Mouse (Mus musculus) midbrain, embryonic 16.5 days (tissue): ENCODE measurements at regions not wholly inside any gene's neighbourhood (a gene's known extent, or its start where the extent isn't known, plus 50 kb on each side); places are given as distances from the start of the nearest gene placed in this dataset.

Experiments used
- ATAC-seq: fragments of 200-750 bp; cut with Nextera tagmentation; 2 replicates; pipeline ENCODE4 v1.8.0; 2017; ENCODE audit warnings: moderate TSS enrichment
- H3K27ac ChIP-seq: fragments of 300-500 bp; sonication (generic); 2 replicates; pipeline ENCODE4 v1.5.1; 2014; ENCODE audit warnings: mild to moderate bottlenecking, low read length, mixed read lengths
- H3K27me3 ChIP-seq: fragments of 300-500 bp; sonication (generic); 2 replicates; pipeline ENCODE4 v1.6.1; 2014; ENCODE audit warnings: low read depth, low read length, mixed read lengths; ENCODE audit not compliant: control insufficient read depth, insufficient read depth
- H3K36me3 ChIP-seq: fragments of 300-500 bp; sonication (generic); 2 replicates; pipeline ENCODE4 v1.6.1; 2014; ENCODE audit warnings: mild to moderate bottlenecking, low read length, moderate library complexity, mixed read lengths; ENCODE audit not compliant: control insufficient read depth, insufficient read depth
- H3K4me1 ChIP-seq: fragments of 300-500 bp; sonication (generic); 2 replicates; pipeline ENCODE4 v1.6.1; 2014; ENCODE audit warnings: mild to moderate bottlenecking, low read length, mixed read lengths; ENCODE audit not compliant: control insufficient read depth, insufficient read depth
- H3K4me2 ChIP-seq: fragments of 300-500 bp; sonication (generic); 2 replicates; pipeline ENCODE4 v1.6.1; 2014; ENCODE audit warnings: mild to moderate bottlenecking, low read length, mixed read lengths
- H3K4me3 ChIP-seq: fragments of 300-500 bp; sonication (generic); 2 replicates; pipeline ENCODE4 v1.5.1; 2014; ENCODE audit warnings: low read depth, mild to moderate bottlenecking, low read length, moderate library complexity, mixed read lengths
- H3K9ac ChIP-seq: fragments of 300-500 bp; sonication (generic); 2 replicates; pipeline ENCODE4 v1.6.1; 2014; ENCODE audit warnings: low read depth, low read length, mixed read lengths
- H3K9me3 ChIP-seq: fragments of 300-500 bp; sonication (generic); replicated peaks from 2 replicates; pipeline ENCODE4 v1.6.1; 2014; ENCODE audit warnings: mild to moderate bottlenecking, low read length, mixed read lengths; ENCODE audit not compliant: control insufficient read depth, poor library complexity, severe bottlenecking
- WGBS: fragments of 180-500 bp; shearing (Covaris S2); extraction: QIAGEN DNeasy Blood & Tissue Kit; methylation state at CpG from one replicate; pipeline ENCODE4 v1.1.7; 2014; 5-methylcytosine and 5-hydroxymethylcytosine counted together

GRCm38 (mm10) chr3:38235033-38235735 is 249.5 kb downstream of the Ankrd50 start:
- Histone ChIP-seq H3K27me3 (no peaks in the 10 kb centered on the region), H3K9me3 (no peaks in the 10 kb centered on the region), H3K27ac (no peak overlapping the region), H3K4me2 (no peak overlapping the region), H3K4me3 (no peak overlapping the region), H3K4me1 (peaks cover 6% of the 10 kb centered on the region), H3K36me3 (no peaks in the 10 kb centered on the region), H3K9ac (no peak overlapping the region)
- no peak for ATAC-seq
- WGBS, result 72% methylated on average over 18 of the region's 18 CpGs

- no peaks in the 10 kb centered on the region for H3K27me3 ChIP-seq
- no peaks in the 10 kb centered on the region for H3K9me3 ChIP-seq
- H3K9ac ChIP-seq, result no peak overlapping the region
- H3K36me3 ChIP-seq, result no peaks in the 10 kb centered on the region
- H3K4me2 ChIP-seq, result no peak overlapping the region
- peaks cover 9% of the 10 kb centered on the region for H3K4me1 ChIP-seq
- no peak overlapping the region for H3K27ac ChIP-seq
- WGBS, result 70% methylated on average over 4 of the region's 4 CpGs
- H3K4me3 ChIP-seq, result no peak overlapping the region
- no peak for ATAC-seq
Measured at GRCm38 (mm10) chr3:38234534-38234933, 250.1 kb downstream of the Ankrd50 start.

- Histone ChIP-seq H3K36me3 (no peaks in the 10 kb centered on the region), H3K4me3 (no peak overlapping the region), H3K4me2 (no peak overlapping the region), H3K27ac (no peak overlapping the region), H3K9me3 (no peaks in the 10 kb centered on the region), H3K9ac (no peak overlapping the region), H3K27me3 (no peaks in the 10 kb centered on the region), H3K4me1 (peaks cover 10% of the 10 kb centered on the region)
- ATAC-seq, result no peak
- 43% methylated on average over 2 of the region's 2 CpGs for WGBS
Measured at GRCm38 (mm10) chr3:38234006-38234405, 250.6 kb downstream of the Ankrd50 start.

- H3K9me3 ChIP-seq, result no peaks in the 10 kb centered on the region
- 79% methylated on average over 3 of the region's 3 CpGs for WGBS
- ATAC-seq, result no peak
Measured at GRCm38 (mm10) chr3:38233091-38233490, 251.6 kb downstream of the Ankrd50 start.

GRCm38 (mm10) chr3:38232111-38233076 is 252.2 kb downstream of the Ankrd50 start:
- H3K4me3 ChIP-seq, result no peak overlapping the region
- H3K9ac ChIP-seq, result no peak overlapping the region
- peak overlapping the region; percentile 57; the same call in 1 of the 2 replicates for H3K27ac ChIP-seq
- H3K27me3 ChIP-seq, result no peaks in the 10 kb centered on the region
- no peaks in the 10 kb centered on the region for H3K36me3 ChIP-seq
- no peak overlapping the region; the same call in 1 of the 2 replicates for H3K4me2 ChIP-seq
- WGBS, result 26% methylated on average over 15 of the region's 15 CpGs
- H3K4me1 ChIP-seq, result peaks cover 10% of the 10 kb centered on the region
- peak; percentile 69 for ATAC-seq
- H3K9me3 ChIP-seq, result no peaks in the 10 kb centered on the region

More at GRCm38 (mm10) chr3:38233091-38233490, 251.6 kb downstream of the Ankrd50 start:
- Histone ChIP-seq H3K27me3 (no peaks in the 10 kb centered on the region), H3K9ac (no peak overlapping the region), H3K27ac (no peak overlapping the region), H3K36me3 (no peaks in the 10 kb centered on the region), H3K4me3 (no peak overlapping the region), H3K4me1 (peaks cover 10% of the 10 kb centered on the region), H3K4me2 (no peak overlapping the region)

- Histone ChIP-seq H3K4me1 (peaks cover 10% of the 10 kb centered on the region), H3K4me2 (no peak overlapping the region), H3K4me3 (no peak overlapping the region), H3K9me3 (no peaks in the 10 kb centered on the region), H3K36me3 (no peaks in the 10 kb centered on the region), H3K27ac (no peak overlapping the region), H3K9ac (no peak overlapping the region), H3K27me3 (no peaks in the 10 kb centered on the region)
- WGBS, result 75% methylated on average over 3 of the region's 3 CpGs
- no peak for ATAC-seq
Measured at GRCm38 (mm10) chr3:38231506-38231905, 253.1 kb downstream of the Ankrd50 start.

- Histone ChIP-seq H3K27me3 (no peaks in the 10 kb centered on the region), H3K9me3 (no peaks in the 10 kb centered on the region), H3K4me3 (no peak overlapping the region), H3K4me1 (peaks cover 10% of the 10 kb centered on the region), H3K9ac (no peak overlapping the region), H3K27ac (no peak overlapping the region), H3K36me3 (no peaks in the 10 kb centered on the region), H3K4me2 (no peak overlapping the region)
- ATAC-seq, result no peak
- WGBS, result 63% methylated on average over 6 of the region's 6 CpGs
Measured at GRCm38 (mm10) chr3:38230796-38231195, 253.8 kb downstream of the Ankrd50 start.

GRCm38 (mm10) chr3:38229686-38230085 is 255.0 kb downstream of the Ankrd50 start:
- H3K27ac ChIP-seq, result no peak overlapping the region
- no peaks in the 10 kb centered on the region for H3K27me3 ChIP-seq
- ATAC-seq, result no peak
- H3K9ac ChIP-seq, result no peak overlapping the region
- H3K9me3 ChIP-seq, result no peaks in the 10 kb centered on the region
- WGBS, result 63% methylated on average over 5 of the region's 5 CpGs
- H3K4me3 ChIP-seq, result no peak overlapping the region
- H3K4me2 ChIP-seq, result no peak overlapping the region
- H3K4me1 ChIP-seq, result peaks cover 10% of the 10 kb centered on the region
- no peaks in the 10 kb centered on the region for H3K36me3 ChIP-seq

- H3K4me1 ChIP-seq, result peaks cover 10% of the 10 kb centered on the region
- no peak overlapping the region for H3K9ac ChIP-seq
- no peak for ATAC-seq
- H3K4me3 ChIP-seq, result no peak overlapping the region
- H3K27me3 ChIP-seq, result no peaks in the 10 kb centered on the region
- no peak overlapping the region for H3K4me2 ChIP-seq
- no peaks in the 10 kb centered on the region for H3K9me3 ChIP-seq
- WGBS, result 35% methylated on average over 10 of the region's 10 CpGs
- H3K36me3 ChIP-seq, result no peaks in the 10 kb centered on the region
- no peak overlapping the region for H3K27ac ChIP-seq
Measured at GRCm38 (mm10) chr3:38229051-38229450, 255.6 kb downstream of the Ankrd50 start.
